Mouse (Mus musculus) gastrocnemius, adult 8-10 months (tissue): Measurements from ENCODE around the gene Ptprt. TPM values are rescaled to one million over a fixed set of nuclear protein-coding genes. Genes with fewer than 3 reads are reported as not detected.

Source experiments
- DNase-seq, 2 experiments: peaks; one replicate each; pipeline ENCODE4 v3.0.0; 2022; ENCODE audit warnings: low spot score in 2 of 2
- total RNA-seq, 4 experiments: library from RNA; stranded (reverse); gene quantifications; 2 replicates each; pipeline ENCODE4 v1.2.4; 2022

Ptprt gene
- total RNA-seq, 4 experiments from 2014 or later: 0.07 to 0.51 (median 0.21) TPM

DNA sequence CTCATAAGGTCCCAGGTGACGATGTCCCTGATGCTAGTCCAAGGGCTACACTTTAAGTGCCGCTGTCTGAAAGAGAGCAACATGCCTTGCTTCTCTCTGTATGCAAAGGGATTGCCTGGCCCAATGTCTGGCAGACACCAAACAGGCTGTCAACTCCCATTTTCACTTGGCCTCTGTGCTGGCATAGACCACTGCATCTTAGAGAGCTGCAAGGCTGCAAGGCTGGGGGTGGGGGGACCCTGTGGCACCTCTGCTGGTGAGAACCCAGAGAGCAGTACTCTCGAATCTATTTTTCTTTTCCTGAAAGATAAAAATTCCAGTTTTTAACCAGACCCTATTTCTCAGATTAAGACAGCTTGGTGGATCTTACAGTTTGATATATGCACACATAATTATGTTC, 69.6 kb downstream of the Ptprt start:
- DNase-seq: no peak

DNA sequence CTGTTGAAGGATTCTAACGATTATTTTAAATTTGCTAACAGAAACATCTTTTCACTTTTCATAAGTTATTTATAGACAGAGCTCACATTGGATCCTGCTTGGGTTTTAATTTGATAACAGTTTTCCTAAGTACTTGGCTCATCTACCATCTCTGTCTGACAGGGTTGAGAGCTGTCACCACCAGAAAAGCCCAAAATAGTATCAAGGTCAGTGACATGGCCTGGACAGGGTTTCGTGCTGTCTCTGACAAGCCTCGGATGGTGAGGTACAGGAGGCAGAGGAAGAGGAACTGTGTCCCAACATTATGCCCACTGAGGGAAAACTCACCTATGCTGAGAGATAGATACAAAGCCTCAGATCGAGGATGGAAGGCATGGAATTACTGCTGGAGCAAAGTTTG, 79.3 kb downstream of the Ptprt start:
- DNase-seq: no peak

DNA sequence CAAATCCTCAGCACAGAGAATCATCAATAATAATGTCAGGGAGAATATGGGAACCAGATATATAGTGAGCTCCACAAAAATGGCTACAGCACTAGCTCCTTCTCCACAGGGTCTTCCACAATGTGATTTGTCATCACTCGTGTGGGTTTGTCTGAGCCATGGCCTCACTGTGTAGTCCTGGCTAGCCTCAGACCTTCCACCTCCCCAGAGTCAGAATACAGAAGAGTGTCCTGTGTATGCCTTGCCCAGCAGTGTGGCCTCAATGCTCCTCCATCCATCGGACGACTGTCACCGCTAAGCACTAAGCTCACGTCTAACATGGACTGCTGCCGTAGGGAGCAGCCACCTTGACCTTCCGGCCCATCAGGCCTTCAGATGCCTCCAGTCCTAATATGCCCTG, 83.1 kb downstream of the Ptprt start:
- no peak for DNase-seq

- DNase-seq: no peak
Measured at GRCm38 (mm10) chr2:162572851-162573250, 88.1 kb downstream of the Ptprt start.

- no peak for DNase-seq
Measured at GRCm38 (mm10) chr2:162571037-162571436, 89.9 kb downstream of the Ptprt start.

DNA sequence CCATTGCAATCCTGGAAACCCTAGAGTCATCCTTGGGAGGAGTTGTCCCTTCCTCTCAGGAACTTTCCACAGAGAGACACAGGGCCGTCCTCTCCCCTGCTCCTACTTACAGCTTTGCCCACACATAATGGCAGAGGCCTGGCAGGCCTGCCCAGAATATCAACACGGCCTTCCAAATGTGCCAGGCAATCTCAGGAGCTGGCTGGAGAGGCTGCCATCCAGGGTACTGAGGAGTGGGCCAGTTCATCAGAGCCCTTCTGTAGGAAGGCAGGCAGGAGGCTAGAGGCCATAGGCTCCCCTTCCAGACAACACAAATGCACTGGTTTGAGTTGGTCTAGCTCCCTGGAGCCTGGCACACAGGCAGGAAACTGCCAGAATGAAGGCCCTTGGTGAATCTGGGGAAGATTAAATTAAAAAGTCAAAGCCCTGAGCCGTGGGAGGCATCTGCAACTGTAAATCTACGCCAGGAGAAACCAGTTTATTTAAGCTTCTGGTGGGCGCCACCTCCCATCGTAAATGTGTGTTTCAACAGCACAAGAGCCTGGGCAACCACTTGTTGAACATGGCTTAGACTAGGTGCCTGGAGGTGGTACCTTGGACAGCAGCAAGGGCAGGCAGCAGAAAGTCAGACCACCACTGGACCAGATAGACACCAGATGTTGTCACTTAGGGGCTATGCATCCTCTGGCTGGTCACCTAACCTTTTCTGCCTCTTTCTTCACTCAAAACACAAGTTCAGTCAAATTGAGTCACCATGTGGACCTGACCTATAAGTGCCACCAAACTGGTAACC, 92.4 kb downstream of the Ptprt start:
- DNase-seq: no peak

GRCm38 (mm10) chr2:162548312-162548711, 112.6 kb downstream of the Ptprt start:
- no peak for DNase-seq

DNA sequence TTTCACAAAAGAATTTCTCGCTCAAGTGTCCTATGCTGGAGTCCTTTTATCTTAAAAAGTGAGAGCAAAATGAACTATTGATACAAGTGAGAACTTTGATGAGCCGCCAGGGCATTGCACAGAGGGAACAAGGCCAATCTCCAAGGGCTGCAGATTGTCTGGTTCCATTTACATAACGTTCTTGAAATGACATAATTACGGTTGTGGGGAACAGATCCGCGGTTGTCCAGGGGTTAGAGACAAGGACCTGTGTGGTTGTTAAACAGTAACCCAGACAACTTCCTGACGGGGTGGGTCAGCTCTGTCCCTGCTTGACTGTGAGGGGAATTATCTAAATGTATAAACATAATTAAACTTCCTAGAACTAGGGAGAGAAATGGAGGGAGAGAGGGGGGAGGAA, 129.3 kb downstream of the Ptprt start:
- DNase-seq: no peak

GRCm38 (mm10) chr2:162528911-162529310, 132.0 kb downstream of the Ptprt start:
- no peak for DNase-seq

GRCm38 (mm10) chr2:162515993-162516392, 145.0 kb downstream of the Ptprt start:
- no peak for DNase-seq

- no peak for DNase-seq
Measured at GRCm38 (mm10) chr2:162513072-162513471, 147.9 kb downstream of the Ptprt start.

DNA sequence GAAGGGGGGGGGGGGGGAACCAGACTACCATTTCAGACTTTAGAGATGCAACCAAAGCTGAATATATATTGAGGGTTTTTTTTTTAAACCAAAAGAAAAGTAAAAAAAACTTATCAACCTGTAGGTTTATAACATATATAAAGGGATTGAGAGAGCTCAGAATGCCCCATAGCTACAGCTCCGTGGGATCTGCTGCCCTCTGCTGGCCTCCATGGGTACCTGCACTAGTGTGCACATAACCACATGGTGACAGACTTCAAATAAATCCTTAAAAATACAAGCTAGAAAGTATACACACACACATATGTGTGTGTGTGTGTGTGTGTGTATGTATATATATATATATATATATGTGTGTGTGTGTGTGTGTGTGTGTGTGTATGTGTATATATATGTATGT, 148.9 kb downstream of the Ptprt start:
- DNase-seq: no peak

- no peak for DNase-seq
Measured at GRCm38 (mm10) chr2:162509016-162509415, 151.9 kb downstream of the Ptprt start.

- DNase-seq: no peak
Measured at GRCm38 (mm10) chr2:162507664-162508063, 153.3 kb downstream of the Ptprt start.

DNA sequence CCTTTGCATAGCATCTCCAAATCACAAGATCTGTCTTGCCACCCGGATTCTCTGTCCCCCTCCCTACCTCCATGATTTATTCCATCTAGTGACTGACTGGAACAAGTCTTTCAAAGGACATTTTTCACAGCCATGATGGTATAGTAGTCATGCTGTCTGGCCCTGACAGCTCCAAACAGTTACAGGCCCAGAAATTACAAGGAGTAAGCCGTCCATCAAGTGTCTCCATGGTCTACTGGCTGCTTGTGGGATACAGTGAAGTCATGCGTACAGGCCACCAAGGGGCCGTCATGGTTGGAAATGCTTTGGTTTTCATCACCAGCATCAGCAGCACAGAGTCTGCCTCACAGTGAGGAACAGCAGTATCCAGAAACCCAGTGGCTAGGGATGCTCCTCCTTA, 156.1 kb downstream of the Ptprt start:
- DNase-seq: no peak

DNA sequence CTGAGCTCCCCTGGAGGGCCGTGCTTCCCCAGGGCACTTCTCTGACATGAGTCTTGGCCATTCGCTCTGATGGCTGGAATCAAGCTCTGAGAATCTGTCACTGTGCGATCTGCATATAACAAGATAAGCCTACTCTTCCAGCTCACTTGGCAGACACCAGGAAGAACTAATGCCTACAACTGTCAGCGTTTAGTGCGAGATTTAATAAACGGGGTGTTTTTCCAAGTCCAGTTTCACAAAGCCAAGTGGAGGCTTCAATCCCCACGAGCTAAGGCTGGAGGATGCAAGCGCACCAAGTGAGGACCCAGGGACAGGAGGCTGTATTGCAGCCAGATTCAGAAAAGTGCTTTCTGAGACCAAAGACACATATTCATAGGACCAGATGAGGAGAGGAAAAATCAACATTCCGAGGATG, 161.4 kb downstream of the Ptprt start:
- DNase-seq: no peak

DNA sequence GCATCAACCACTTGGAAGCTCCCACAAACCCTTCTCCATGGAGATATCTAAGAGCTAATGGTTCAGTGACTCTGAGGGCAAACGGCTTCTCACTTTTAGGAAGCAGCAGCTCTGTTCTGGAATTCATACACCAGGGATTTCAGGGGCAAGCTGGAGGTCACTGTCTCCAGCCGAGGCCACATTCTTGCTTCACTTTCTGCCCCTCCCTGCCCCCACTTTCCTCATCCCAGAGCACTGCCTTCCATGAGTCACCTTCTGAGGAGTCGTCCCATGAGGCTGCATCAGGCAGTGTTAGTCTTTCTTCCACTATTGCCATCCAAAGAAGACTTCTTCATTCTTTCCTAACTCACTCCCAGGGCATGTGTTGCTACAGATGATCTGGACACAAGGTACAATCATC, 162.8 kb downstream of the Ptprt start:
- peak in 1 of 2 experiments; percentile 3 for DNase-seq

DNA sequence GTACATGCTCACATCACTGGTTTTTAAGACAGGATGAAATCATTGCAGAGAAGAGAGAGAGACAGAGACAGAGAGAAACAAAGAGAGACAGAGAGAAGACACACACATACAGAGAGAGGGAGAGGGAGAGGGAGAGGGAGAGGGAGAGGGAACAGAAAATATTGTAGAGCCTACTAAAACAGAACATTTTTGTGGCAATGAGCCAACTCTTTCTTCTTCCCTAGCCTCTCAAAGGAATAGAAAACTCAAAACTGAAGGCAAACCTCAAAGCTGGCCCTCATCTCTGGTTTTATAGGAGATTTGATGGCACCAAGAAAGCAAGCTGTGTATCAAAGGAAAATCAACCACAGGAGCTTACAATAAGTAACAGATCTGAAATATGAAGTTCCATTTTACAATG, 176.9 kb downstream of the Ptprt start:
- DNase-seq: no peak

GRCm38 (mm10) chr2:162443106-162443505, 217.8 kb downstream of the Ptprt start:
- no peak for DNase-seq

GRCm38 (mm10) chr2:162436646-162437045, 224.3 kb downstream of the Ptprt start:
- no peak for DNase-seq

GRCm38 (mm10) chr2:162430171-162430570, 230.8 kb downstream of the Ptprt start:
- DNase-seq: no peak

DNA sequence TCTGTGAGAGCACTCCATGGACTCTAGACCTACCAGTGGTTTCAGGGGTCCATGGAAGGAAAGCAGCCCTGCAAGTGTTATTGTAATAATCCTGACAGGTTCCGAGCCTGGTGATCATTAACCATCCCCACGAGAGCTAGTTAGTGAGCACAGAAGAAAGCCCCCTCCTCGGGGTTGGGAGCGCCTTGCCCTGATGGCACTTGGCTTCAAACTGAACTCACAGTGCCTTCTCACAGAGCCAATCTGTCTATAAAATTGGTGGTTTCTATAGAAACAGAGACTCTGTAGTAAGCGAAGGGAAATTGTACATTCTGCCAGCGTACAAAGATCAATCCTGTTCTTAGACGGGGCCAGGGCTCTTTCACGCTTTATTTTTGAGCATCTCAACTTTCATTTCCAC, 234.8 kb downstream of the Ptprt start:
- DNase-seq: no peak

- DNase-seq: no peak
Measured at GRCm38 (mm10) chr2:162418181-162418580, 242.8 kb downstream of the Ptprt start.
